Mouse (Mus musculus): ENCODE results near the gene Stx8.

The Stx8 gene

GRCm38 (mm10) chr11:67975252-67975651 lies 9.3 kb downstream of the Stx8 start:
- peak; percentile 46 for DNase-seq (ENCODE audit: low read depth, low spot score)

GRCm38 (mm10) chr11:67983564-67983963 lies 17.6 kb downstream of the Stx8 start:
- no peak for DNase-seq (ENCODE audit: low read depth, low spot score)

GRCm38 (mm10) chr11:67991240-67991639 lies 25.2 kb downstream of the Stx8 start:
- DNase-seq (ENCODE audit: low read depth, low spot score): no peak

- DNase-seq (ENCODE audit: low read depth, low spot score): peak; percentile 16
These were observed 30.0 kb downstream of the Stx8 start for GRCm38 (mm10) chr11:67995965-67996364.

DNA sequence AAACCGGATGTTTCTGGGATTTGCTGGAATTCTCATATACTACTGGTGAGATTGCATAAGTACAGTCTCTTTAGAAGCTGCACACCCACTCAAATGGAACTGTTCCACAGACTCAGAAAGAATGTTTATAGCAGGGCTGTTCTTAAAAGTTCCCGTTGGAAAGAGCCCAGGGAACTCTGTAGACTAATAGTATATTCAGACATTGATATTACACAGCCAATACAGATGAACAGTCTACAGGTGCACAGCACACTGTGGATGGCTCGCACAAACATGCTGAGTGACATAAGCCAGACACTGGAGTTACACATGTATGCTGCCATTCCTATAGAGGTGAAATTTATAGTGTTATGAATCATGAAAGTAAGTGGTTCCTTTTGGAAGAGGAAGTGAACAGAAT lies 32.9 kb downstream of the Stx8 start:
- DNase-seq (ENCODE audit: low read depth, low spot score): no peak

- DNase-seq (ENCODE audit: low read depth, low spot score): peak; percentile 33
These were observed 33.6 kb downstream of the Stx8 start for GRCm38 (mm10) chr11:67999629-68000028.

GRCm38 (mm10) chr11:68004191-68004590 lies 38.2 kb downstream of the Stx8 start:
- peak; percentile 54 for DNase-seq (ENCODE audit: low read depth, low spot score)

GRCm38 (mm10) chr11:68006216-68006789 lies 40.3 kb downstream of the Stx8 start:
- DNase-seq (ENCODE audit: low read depth, low spot score): no peak

GRCm38 (mm10) chr11:68007645-68008044 lies 41.7 kb downstream of the Stx8 start:
- no peak for DNase-seq (ENCODE audit: low read depth, low spot score)

GRCm38 (mm10) chr11:68009377-68009776 lies 43.4 kb downstream of the Stx8 start:
- DNase-seq (ENCODE audit: low read depth, low spot score): no peak

GRCm38 (mm10) chr11:68012207-68012606 lies 46.2 kb downstream of the Stx8 start:
- no peak for DNase-seq (ENCODE audit: low read depth, low spot score)

DNA sequence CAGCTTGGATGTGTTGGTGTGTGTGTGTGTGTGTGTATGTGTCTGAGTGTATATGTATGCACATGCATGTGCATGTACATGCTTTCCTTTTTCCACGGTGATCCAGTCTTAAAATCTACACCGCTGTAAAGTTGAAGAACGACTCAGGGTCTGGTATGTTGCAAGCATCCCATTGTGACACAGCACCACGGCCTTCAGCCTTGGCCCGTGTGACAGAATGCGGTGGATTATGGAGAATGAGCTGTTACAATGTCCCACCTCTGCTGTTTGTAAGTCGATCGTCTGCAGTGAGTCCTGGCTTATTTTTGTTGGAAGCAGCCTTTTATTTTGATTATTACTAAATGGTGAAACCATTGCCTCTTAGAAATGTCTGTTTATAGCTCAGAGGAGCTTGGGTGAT lies 52.2 kb downstream of the Stx8 start:
- no peak for DNase-seq (ENCODE audit: low read depth, low spot score)

- no peak for DNase-seq (ENCODE audit: low read depth, low spot score)
These were observed 53.2 kb downstream of the Stx8 start for GRCm38 (mm10) chr11:68019156-68019555.

DNA sequence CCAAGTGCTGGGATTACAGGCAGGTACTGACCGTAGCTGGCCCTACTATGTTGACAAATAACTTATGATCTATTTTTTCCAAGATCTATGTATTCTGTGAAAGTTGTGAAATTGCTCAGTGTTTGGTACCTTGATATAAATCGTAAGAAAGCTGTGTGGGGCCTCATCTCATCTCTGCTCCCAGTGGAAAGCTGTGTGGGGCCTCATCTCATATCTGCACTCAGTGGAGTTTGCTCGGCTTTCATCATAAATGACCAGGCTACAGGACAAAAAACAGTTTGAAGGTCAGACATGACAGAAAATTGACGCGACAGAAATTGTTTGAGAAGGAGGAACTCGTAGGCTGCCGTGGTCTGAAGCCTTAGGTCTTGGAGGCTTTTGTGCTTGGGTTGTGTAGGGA lies 56.0 kb downstream of the Stx8 start:
- DNase-seq (ENCODE audit: low read depth, low spot score): no peak

- no peak for DNase-seq (ENCODE audit: low read depth, low spot score)
These were observed 56.9 kb downstream of the Stx8 start for GRCm38 (mm10) chr11:68022895-68023294.

GRCm38 (mm10) chr11:68023811-68024369 lies 57.9 kb downstream of the Stx8 start:
- no peak for DNase-seq (ENCODE audit: low read depth, low spot score)

DNA sequence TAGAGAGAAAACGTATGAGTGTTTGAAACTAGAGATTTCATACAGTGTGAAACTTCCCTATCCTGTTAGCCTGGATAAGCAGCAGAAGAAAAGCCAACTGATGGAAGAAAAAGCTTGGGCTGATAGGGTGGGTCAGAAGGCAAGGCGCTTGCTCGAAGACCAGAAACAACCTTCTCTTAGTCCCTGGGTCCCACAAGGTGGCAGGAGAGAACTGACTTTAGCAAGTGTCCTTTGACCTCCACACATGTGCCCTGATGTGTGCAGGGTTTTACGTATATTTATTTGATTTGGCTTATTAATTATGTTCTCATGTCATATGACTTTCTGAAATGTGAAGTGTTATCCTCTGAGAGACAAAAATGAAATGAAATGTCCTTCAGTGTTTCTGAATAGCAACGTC lies 60.6 kb downstream of the Stx8 start:
- DNase-seq (ENCODE audit: low read depth, low spot score): no peak

DNA sequence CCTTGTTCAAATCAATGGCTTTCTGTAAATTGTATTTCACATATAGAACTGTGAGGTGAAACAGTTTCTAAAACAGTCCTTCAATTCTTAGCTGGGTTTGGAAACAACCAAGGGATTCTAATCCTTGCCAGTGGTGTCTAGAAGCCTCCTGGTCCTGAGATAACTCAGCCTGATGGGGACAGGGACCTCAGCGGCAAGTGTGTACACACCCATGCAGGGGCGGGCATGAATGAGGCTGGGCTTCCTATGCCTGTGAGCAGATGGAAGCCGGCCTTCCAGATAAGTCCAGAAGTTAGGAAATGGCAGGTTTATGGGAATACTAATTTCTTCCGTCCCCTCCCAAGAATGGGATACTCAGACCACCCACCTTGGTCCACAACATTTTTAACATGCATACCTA lies 63.1 kb downstream of the Stx8 start:
- no peak for DNase-seq (ENCODE audit: low read depth, low spot score)

- DNase-seq (ENCODE audit: low read depth, low spot score): no peak
These were observed 63.9 kb downstream of the Stx8 start for GRCm38 (mm10) chr11:68029871-68030270.

DNA sequence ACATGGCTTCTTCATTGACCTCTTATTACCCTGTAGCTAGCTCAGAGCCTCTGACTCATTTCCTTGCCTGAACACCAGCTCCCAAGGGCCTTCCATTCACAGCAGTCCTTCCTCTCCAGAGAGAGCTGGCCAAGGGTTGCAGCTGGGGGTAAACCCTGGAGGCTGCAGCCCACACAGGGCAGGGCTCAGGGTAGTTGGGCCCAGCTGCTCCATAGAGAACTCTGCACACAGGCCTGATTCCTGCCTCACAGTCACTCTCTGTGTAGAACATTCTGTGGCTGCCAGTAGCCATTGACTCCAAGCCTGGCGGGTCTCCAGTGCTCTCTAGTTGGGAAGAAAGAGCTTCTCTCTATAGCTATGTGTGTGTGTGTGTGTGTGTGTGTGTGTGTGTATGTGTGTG lies 64.8 kb downstream of the Stx8 start:
- DNase-seq (ENCODE audit: low read depth, low spot score): no peak

DNA sequence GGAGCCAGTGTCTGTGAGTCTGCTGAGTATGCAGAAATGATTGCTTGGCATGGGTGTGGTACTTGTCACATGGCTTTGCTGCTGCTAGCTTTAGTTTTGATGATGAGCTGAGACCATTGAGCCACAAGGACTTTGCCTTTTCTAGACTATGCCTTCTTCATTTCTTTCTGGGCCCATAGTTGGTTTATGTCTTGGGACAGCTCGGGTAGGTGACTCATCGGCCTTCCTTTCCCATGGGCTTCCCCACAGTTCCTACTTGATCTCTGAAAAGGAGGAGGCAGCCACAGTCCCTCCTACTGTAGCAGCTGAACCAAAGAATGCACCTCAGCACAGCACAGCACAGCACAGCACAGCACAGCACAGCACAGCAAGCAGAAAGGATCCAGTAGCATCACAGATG lies 66.5 kb downstream of the Stx8 start:
- DNase-seq (ENCODE audit: low read depth, low spot score): no peak

GRCm38 (mm10) chr11:68033331-68033926 lies 67.4 kb downstream of the Stx8 start:
- peak; percentile 16 for DNase-seq (ENCODE audit: low read depth, low spot score)

- DNase-seq (ENCODE audit: low read depth, low spot score): no peak
These were observed 68.4 kb downstream of the Stx8 start for GRCm38 (mm10) chr11:68034422-68034821.
